Mouse (Mus musculus) liver, embryonic 18 days (tissue): ENCODE data around the gene Vmn2r92. TPM values are rescaled to one million over a fixed set of nuclear protein-coding genes. Genes with fewer than 3 reads are reported as not detected.

ENCODE experiments used
- polyA plus RNA-seq: library from polyadenylated mRNA; depleted of rRNA; stranded (reverse); fragments of >200 nt; gene quantifications from 2 replicates; pipeline ENCODE4 v1.2.3, GENCODE M21; 2012; rRNA removed

The Vmn2r92 gene
- polyA plus RNA-seq = not detected in 2 replicates

GRCm38 (mm10) chr17:18151587-18151986, at the start of gene Vmn2r92:
Gene Vmn2r92 (plus strand): TSS chr17:18151887.

Other genes with a start within 250 kb of the Vmn2r92 start
- gene Fpr-rs4, start 130.2 kb upstream of the Vmn2r92 start, polyA plus RNA-seq = not detected in 2 replicates
- not detected in 2 replicates for gene Vmn2r124, start 102.5 kb upstream of the Vmn2r92 start, polyA plus RNA-seq
- gene Vmn2r91, start 66.9 kb upstream of the Vmn2r92 start, polyA plus RNA-seq = not detected in 2 replicates
- gene Vmn2r94, start 125.9 kb downstream of the Vmn2r92 start, polyA plus RNA-seq = not detected in 2 replicates
- not detected in 2 replicates for gene Vmn2r93, start 146.2 kb downstream of the Vmn2r92 start, polyA plus RNA-seq